Mouse (Mus musculus) bone marrow macrophage, adult 2 months (primary cell): ENCODE measurements at regions not wholly inside any gene's neighbourhood (a gene's known extent, or its start where the extent isn't known, plus 50 kb on each side); places are given as distances from the start of the nearest gene placed in this dataset.

ENCODE experiments used
- CTCF ChIP-seq: IDR thresholded peaks from 2 replicates; pipeline ENCODE4 v1.5.1; 2012; ENCODE audit warnings: low read depth, mild to moderate bottlenecking, low read length, moderate library complexity
- POLR2A ChIP-seq: IDR thresholded peaks from 2 replicates; pipeline ENCODE4 v1.6.1; 2012; ENCODE audit warnings: mild to moderate bottlenecking, low read depth, low read length, borderline replicate concordance

- TF ChIP-seq CTCF (no peak), POLR2A (no peak)
These were observed 86.6 kb upstream of the Pitrm1 start for GRCm38 (mm10) chr13:6461363-6461762.
